Mouse (Mus musculus) ES-E14 (cell line): Measurements from ENCODE around the gene Ppp1r14b. TPM values are rescaled to one million over a fixed set of nuclear protein-coding genes. Genes with fewer than 3 reads are reported as not detected.
A peak's percentile ranks its signal among the peaks of the same experiment; 100 is the strongest.

Experiments used
- DNase-seq: peaks from one replicate; pipeline ENCODE4 v3.0.0-alpha.2; 2013; ENCODE audit warnings: low read depth, low spot score
- H3K27ac ChIP-seq: 2 replicates; pipeline ENCODE4 v1.5.1; 2012; ENCODE audit warnings: low read depth, mild to moderate bottlenecking, low read length, moderate library complexity, mixed read lengths; ENCODE audit not compliant: poor library complexity, insufficient read depth, severe bottlenecking
- H3K36me3 ChIP-seq: 2 replicates; pipeline ENCODE4 v1.6.1; 2012; ENCODE audit warnings: mild to moderate bottlenecking, low read length, moderate library complexity, mixed read lengths; ENCODE audit not compliant: control insufficient read depth, poor library complexity, insufficient read depth, severe bottlenecking
- H3K4me1 ChIP-seq, 2 experiments: fragments of 150-350 bp in 1 of 2; sonication (generic) in 1 of 2; 2 replicates each; pipeline ENCODE4 v1.6.1; 2012; ENCODE audit warnings: low read length in 2 of 2, mild to moderate bottlenecking in 1 of 2, mixed read lengths in 1 of 2; ENCODE audit not compliant: control insufficient read depth in 2 of 2, insufficient read depth in 2 of 2, poor library complexity in 1 of 2
- H3K4me3 ChIP-seq, 2 experiments: fragments of 150-350 bp in 1 of 2; sonication (generic) in 1 of 2; 2 replicates each; pipeline ENCODE4 v1.5.1; 2012; ENCODE audit warnings: low read length in 2 of 2, low read depth in 1 of 2, mild to moderate bottlenecking in 1 of 2, mixed read lengths in 1 of 2; ENCODE audit not compliant: insufficient read depth in 1 of 2, poor library complexity in 1 of 2, severe bottlenecking in 1 of 2
- H3K9ac ChIP-seq: 2 replicates; pipeline ENCODE4 v1.6.1; 2012; ENCODE audit warnings: low read depth, mild to moderate bottlenecking, low read length, mixed read lengths; ENCODE audit not compliant: poor library complexity, insufficient read depth, severe bottlenecking
- H3K9me3 ChIP-seq: fragments of 150-350 bp; sonication (generic); 2 replicates; pipeline ENCODE4 v1.6.1; 2012; ENCODE audit warnings: low read depth, mild to moderate bottlenecking, low read length; ENCODE audit not compliant: control insufficient read depth, insufficient read depth
- CHD2 ChIP-seq: IDR thresholded peaks from 2 replicates; pipeline ENCODE4 v1.6.1; 2014; ENCODE audit warnings: mild to moderate bottlenecking, low read depth, low read length, inconsistent platforms
- HCFC1 ChIP-seq: IDR thresholded peaks from 2 replicates; pipeline ENCODE4 v1.6.1; 2012; ENCODE audit warnings: low read length, inconsistent platforms, borderline replicate concordance; ENCODE audit not compliant: insufficient read depth
- MAFK ChIP-seq: IDR thresholded peaks from 2 replicates; pipeline ENCODE4 v1.6.1; 2014; ENCODE audit warnings: mild to moderate bottlenecking, low read depth, low read length, inconsistent platforms; ENCODE audit not compliant: insufficient read depth
- ZC3H11A ChIP-seq: IDR thresholded peaks from 2 replicates; pipeline ENCODE4 v1.6.1; 2012; ENCODE audit warnings: low read depth, mild to moderate bottlenecking, inconsistent platforms, low read length, borderline replicate concordance
- ZNF384 ChIP-seq: IDR thresholded peaks from 2 replicates; pipeline ENCODE4 v1.6.1; 2012; ENCODE audit warnings: low read depth, low read length, inconsistent platforms
- in situ Hi-C, 2 experiments: fragments of 600-800 bp; cut with MboI; formaldehyde crosslinking; loops; one replicate each; pipeline ENCODE4 v1.15.1; 2025; ENCODE audit warnings: low sequenced_read_pairs in 2 of 2, inconsistent platforms in 1 of 2; ENCODE audit not compliant: unreplicated experiment in 2 of 2
- total RNA-seq: library from RNA; depleted of rRNA; stranded (reverse); fragments of 300-350 nt; gene quantifications from 2 replicates; pipeline ENCODE4 v1.2.3, GENCODE M21; 2012

Ppp1r14b gene
- total RNA-seq, 1 experiment = 385 TPM

- DNase-seq = no peak
- Histone ChIP-seq H3K9ac (peak overlapping the region; percentile 35), H3K4me1 (peaks cover 4 to 18% of the 10 kb centered on the region in 2 experiments; a peak in 3 of 4 replicates), H3K9me3 (no peaks in the 10 kb centered on the region), H3K27ac (no peak overlapping the region), H3K4me3 (peak overlapping the region; percentile 38 to 87), H3K36me3 (peaks cover 13% of the 10 kb centered on the region)
- TF ChIP-seq ZC3H11A = no peak
- no peak for TF ChIP-seq HCFC1
- no peak for TF ChIP-seq ZNF384
- TF ChIP-seq MAFK = no peak
- no peak for TF ChIP-seq CHD2
- in situ Hi-C loops = no loop called here
Observed at GRCm38 (mm10) chr19:6995255-6995991, 20.7 kb downstream of the Ppp1r14b start.

- TF ChIP-seq HCFC1 = no peak
- no peak for TF ChIP-seq ZNF384
- no peak for TF ChIP-seq MAFK
- no peak for TF ChIP-seq ZC3H11A
- peak within 1 kb of the TSS; percentile 71 to 87 for H3K4me3 ChIP-seq
- H3K9me3 ChIP-seq = no peaks in the 10 kb centered on the region
- in situ Hi-C loops = no loop called here
- H3K4me1 ChIP-seq = peaks cover 4 to 18% of the 10 kb centered on the region in 2 experiments; a peak in 3 of 4 replicates
- peak; percentile 89 for DNase-seq
- no peak within 1 kb of the TSS for H3K27ac ChIP-seq
- peaks cover 13% of the 10 kb centered on the region for H3K36me3 ChIP-seq
- peak within 1 kb of the TSS; percentile 79 for H3K9ac ChIP-seq
Observed at GRCm38 (mm10) chr19:6996006-6996405, 21.2 kb downstream of the Ppp1r14b start, which contains the start of the genes Nudt22 and Trpt1. TSS of gene Nudt22 (minus strand) at chr19:6996117. TSS of gene Trpt1 (plus strand) at chr19:6996131.

GRCm38 (mm10) chr19:6997721-6998290, 23.0 kb downstream of the Ppp1r14b start:
- Histone ChIP-seq H3K4me3 (no peak overlapping the region), H3K36me3 (peaks cover 13% of the 10 kb centered on the region), H3K9ac (no peak overlapping the region), H3K9me3 (no peaks in the 10 kb centered on the region), H3K4me1 (peaks cover 0 to 18% of the 10 kb centered on the region in 2 experiments; a peak in 1 of 4 replicates), H3K27ac (no peak overlapping the region)
- TF ChIP-seq ZNF384 (no peak), CHD2 (no peak), HCFC1 (no peak), ZC3H11A (no peak), MAFK (no peak)
- in situ Hi-C loops = no loop called here
- DNase-seq = no peak

- Histone ChIP-seq H3K9ac (no peak overlapping the region), H3K36me3 (peaks cover 13% of the 10 kb centered on the region), H3K27ac (no peak overlapping the region), H3K4me3 (no peak overlapping the region), H3K9me3 (no peaks in the 10 kb centered on the region), H3K4me1 (peaks cover 0 to 12% of the 10 kb centered on the region in 2 experiments; a peak in 1 of 4 replicates)
- no peak for TF ChIP-seq ZC3H11A
- TF ChIP-seq CHD2 = no peak
- TF ChIP-seq ZNF384 = no peak
- no peak for TF ChIP-seq MAFK
- no peak for TF ChIP-seq HCFC1
- in situ Hi-C loops = no loop called here
- DNase-seq = no peak
Observed at GRCm38 (mm10) chr19:6999360-7000063, 24.7 kb downstream of the Ppp1r14b start.
